Mouse (Mus musculus) spleen, adult 12 weeks (tissue): ENCODE results near the gene Cadps.

ENCODE experiments used
- DNase-seq: peaks from one replicate; pipeline ENCODE4 v3.0.0; 2022; ENCODE audit warnings: low spot score

Cadps gene

GRCm38 (mm10) chr14:12822491-12823219, at the start of gene Cadps:
Cadps (minus strand) TSS chr14:12823079.
- DNase-seq = no peak

GRCm38 (mm10) chr14:12869605-12870004, 46.7 kb upstream of the Cadps start:
- no peak for DNase-seq

GRCm38 (mm10) chr14:12865258-12865657, 42.4 kb upstream of the Cadps start:
- no peak for DNase-seq

- DNase-seq = no peak
Observed at GRCm38 (mm10) chr14:12843860-12844259, 21.0 kb upstream of the Cadps start.

GRCm38 (mm10) chr14:12839471-12839870, 16.6 kb upstream of the Cadps start:
- DNase-seq = no peak

- DNase-seq = no peak
Observed at GRCm38 (mm10) chr14:12838949-12839348, 16.1 kb upstream of the Cadps start.

GRCm38 (mm10) chr14:12838323-12838722, 15.4 kb upstream of the Cadps start:
- DNase-seq = no peak

- no peak for DNase-seq
Observed at GRCm38 (mm10) chr14:12837902-12838301, 15.0 kb upstream of the Cadps start.

GRCm38 (mm10) chr14:12823781-12824180, 902 bp upstream of the Cadps start:
- no peak for DNase-seq

GRCm38 (mm10) chr14:12821831-12822490, 918 bp downstream of the Cadps start:
- DNase-seq = no peak

- no peak for DNase-seq
Observed at GRCm38 (mm10) chr14:12821156-12821813, 1.6 kb downstream of the Cadps start.

GRCm38 (mm10) chr14:12820149-12820548, 2.7 kb downstream of the Cadps start:
- DNase-seq = no peak

GRCm38 (mm10) chr14:12818442-12818841, 4.4 kb downstream of the Cadps start:
- DNase-seq = no peak

- DNase-seq = no peak
Observed at GRCm38 (mm10) chr14:12812072-12812471, 10.8 kb downstream of the Cadps start.

GRCm38 (mm10) chr14:12802995-12803394, 19.9 kb downstream of the Cadps start:
- no peak for DNase-seq

- DNase-seq = no peak
Observed at GRCm38 (mm10) chr14:12801100-12801499, 21.8 kb downstream of the Cadps start.

- DNase-seq = no peak
Observed at GRCm38 (mm10) chr14:12798926-12799325, 24.0 kb downstream of the Cadps start.

- no peak for DNase-seq
Observed at GRCm38 (mm10) chr14:12784296-12784695, 38.6 kb downstream of the Cadps start.

- no peak for DNase-seq
Observed at GRCm38 (mm10) chr14:12780016-12780415, 42.9 kb downstream of the Cadps start.

GRCm38 (mm10) chr14:12777990-12778389, 44.9 kb downstream of the Cadps start:
- no peak for DNase-seq

- DNase-seq = no peak
Observed at GRCm38 (mm10) chr14:12768870-12769269, 54.0 kb downstream of the Cadps start.

- DNase-seq = no peak
Observed at GRCm38 (mm10) chr14:12753237-12753636, 69.6 kb downstream of the Cadps start.

- DNase-seq = no peak
Observed at GRCm38 (mm10) chr14:12751821-12752220, 71.1 kb downstream of the Cadps start.
